Mouse (Mus musculus): ENCODE measurements around the gene Gm10142.
A peak's percentile ranks its signal among the peaks of the same experiment; 100 is the strongest.
"Not testable (repeated sequence)": the region's sequence is repeated elsewhere in the genome, so short reads cannot be mapped to it uniquely, and the experiment has no call there.

Gene Gm10142

GRCm38 (mm10) chr10:77715507-77715906, at the start of gene Gm10142:
TSS of gene Gm10142 (plus strand) at chr10:77715807.
- no peak for DNase-seq

GRCm38 (mm10) chr10:77666342-77666741, 49.3 kb upstream of the Gm10142 start:
- no peak for DNase-seq

GRCm38 (mm10) chr10:77667402-77667801, 48.2 kb upstream of the Gm10142 start:
- no peak for DNase-seq

GRCm38 (mm10) chr10:77670710-77671109, 44.9 kb upstream of the Gm10142 start:
- DNase-seq: no peak

GRCm38 (mm10) chr10:77671519-77671918, 44.1 kb upstream of the Gm10142 start:
- DNase-seq: no peak

GRCm38 (mm10) chr10:77673765-77674164, 41.8 kb upstream of the Gm10142 start:
- DNase-seq: no peak

GRCm38 (mm10) chr10:77677562-77677961, 38.0 kb upstream of the Gm10142 start:
- no peak for DNase-seq

GRCm38 (mm10) chr10:77682994-77683393, 32.6 kb upstream of the Gm10142 start:
- no peak for DNase-seq

- DNase-seq: no peak
Observed at GRCm38 (mm10) chr10:77684181-77684580, 31.4 kb upstream of the Gm10142 start.

GRCm38 (mm10) chr10:77685895-77686664, 29.5 kb upstream of the Gm10142 start, which contains the start of gene Tspear:
TSS of gene Tspear (plus strand) at chr10:77686569.
- DNase-seq: no peak

- DNase-seq: no peak
Observed at GRCm38 (mm10) chr10:77687021-77687420, 28.6 kb upstream of the Gm10142 start.

- DNase-seq: not testable (repeated sequence)
Observed at GRCm38 (mm10) chr10:77690356-77690807, 25.2 kb upstream of the Gm10142 start, which contains the start of gene Gm19402. TSS of gene Gm19402 (minus strand) at chr10:77690757.

GRCm38 (mm10) chr10:77697133-77697532, 18.5 kb upstream of the Gm10142 start, which contains the start of gene Gm9508:
TSS of gene Gm9508 (minus strand) at chr10:77697233.
- no peak for DNase-seq

GRCm38 (mm10) chr10:77706326-77706725, 9.3 kb upstream of the Gm10142 start, which contains the start of gene Gm10272:
TSS of gene Gm10272 (plus strand) at chr10:77706626.
- no peak for DNase-seq

GRCm38 (mm10) chr10:77709831-77710230, 5.8 kb upstream of the Gm10142 start:
- DNase-seq: no peak

GRCm38 (mm10) chr10:77711157-77711556, 4.5 kb upstream of the Gm10142 start, which contains the start of gene Gm10024:
TSS of gene Gm10024 (plus strand) at chr10:77711457.
- not testable (repeated sequence) for DNase-seq

GRCm38 (mm10) chr10:77713734-77714133, 1.9 kb upstream of the Gm10142 start:
- DNase-seq: no peak

GRCm38 (mm10) chr10:77720299-77720698, 4.7 kb downstream of the Gm10142 start, which contains the start of gene Krtap12-1:
TSS of gene Krtap12-1 (plus strand) at chr10:77720599.
- DNase-seq: not testable (repeated sequence)

- no peak for DNase-seq
Observed at GRCm38 (mm10) chr10:77724855-77725254, 9.2 kb downstream of the Gm10142 start.

GRCm38 (mm10) chr10:77726186-77726585, 10.6 kb downstream of the Gm10142 start, which contains the start of gene Gm10100:
TSS of gene Gm10100 (plus strand) at chr10:77726486.
- no peak for DNase-seq

GRCm38 (mm10) chr10:77728280-77728679, 12.7 kb downstream of the Gm10142 start:
- DNase-seq: no peak

- peak in 1 of 2 experiments; percentile 5 for DNase-seq
Observed at GRCm38 (mm10) chr10:77729241-77729640, 13.6 kb downstream of the Gm10142 start.

GRCm38 (mm10) chr10:77735928-77736327, 20.3 kb downstream of the Gm10142 start:
- no peak for DNase-seq

GRCm38 (mm10) chr10:77738929-77739328, 23.3 kb downstream of the Gm10142 start:
- DNase-seq: no peak
